Mouse (Mus musculus) adrenal gland, adult 8-10 months (tissue): ENCODE data around the gene Gm10197. TPM values are rescaled to one million over a fixed set of nuclear protein-coding genes. Genes with fewer than 3 reads are reported as not detected.
"Not testable (repeated sequence)": the region's sequence is repeated elsewhere in the genome, so short reads cannot be mapped to it uniquely, and the experiment has no call there.

Source experiments
- DNase-seq: peaks from one replicate; pipeline ENCODE4 v3.0.0; 2022
- total RNA-seq, 4 experiments: library from RNA; stranded (reverse); gene quantifications; 2 replicates each; pipeline ENCODE4 v1.2.4; 2022

The Gm10197 gene
- not detected for total RNA-seq

DNA sequence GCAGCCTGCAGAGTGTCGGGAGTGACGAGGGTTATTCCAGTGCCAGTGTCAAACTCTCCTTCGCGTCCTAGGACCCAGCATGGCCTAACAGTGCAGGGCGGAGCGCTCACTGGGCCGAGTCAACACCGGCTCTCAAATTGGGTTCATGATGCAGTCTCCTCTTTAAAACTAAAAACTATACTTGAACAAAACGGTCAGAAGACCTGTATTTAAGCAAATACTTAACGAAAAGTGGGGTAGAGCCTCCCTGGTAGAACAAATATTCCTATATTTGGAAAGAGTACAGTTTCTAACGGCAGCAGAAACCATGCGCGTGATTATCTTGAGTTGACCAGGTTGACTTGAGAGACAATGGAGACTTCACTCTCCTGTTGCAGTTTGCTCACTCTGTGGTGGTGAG is at the start of gene Gm10197:
Gm10197 (minus strand) TSS at position 101 of the 400 bp plus-strand sequence.
- DNase-seq, result no peak

DNA sequence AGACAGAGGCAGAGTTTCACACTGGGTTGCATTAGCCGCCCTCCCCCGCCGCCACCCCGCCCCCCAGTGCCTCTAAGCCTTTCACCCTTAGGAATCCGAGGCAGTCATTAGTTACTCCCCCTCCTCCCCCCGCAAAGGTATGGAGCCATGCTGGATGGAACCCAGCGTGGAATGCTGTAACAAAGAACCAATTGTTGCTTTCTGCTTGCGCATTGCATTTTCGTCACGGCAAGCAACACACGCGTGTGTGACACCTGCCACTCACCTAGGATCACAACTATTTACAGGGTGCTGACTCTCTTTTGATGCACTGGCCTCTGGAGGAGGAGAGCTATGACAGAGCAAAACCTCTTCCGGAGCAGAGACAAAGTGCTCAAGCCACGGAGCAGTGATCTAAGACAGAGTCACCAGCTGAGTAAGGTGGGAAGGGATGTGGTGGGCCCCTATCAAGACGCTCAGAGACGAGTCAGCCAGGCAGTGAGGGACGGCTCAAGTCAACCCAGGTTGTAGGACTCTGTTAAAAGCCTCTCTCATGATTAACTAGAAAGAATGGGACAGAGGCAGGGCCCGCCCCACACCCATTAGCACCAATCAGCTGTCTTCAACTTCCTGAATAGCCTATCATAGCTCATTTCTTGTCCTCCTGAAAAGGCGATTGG is 49.5 kb upstream of the Gm10197 start:
- DNase-seq, result peak; percentile 74

DNA sequence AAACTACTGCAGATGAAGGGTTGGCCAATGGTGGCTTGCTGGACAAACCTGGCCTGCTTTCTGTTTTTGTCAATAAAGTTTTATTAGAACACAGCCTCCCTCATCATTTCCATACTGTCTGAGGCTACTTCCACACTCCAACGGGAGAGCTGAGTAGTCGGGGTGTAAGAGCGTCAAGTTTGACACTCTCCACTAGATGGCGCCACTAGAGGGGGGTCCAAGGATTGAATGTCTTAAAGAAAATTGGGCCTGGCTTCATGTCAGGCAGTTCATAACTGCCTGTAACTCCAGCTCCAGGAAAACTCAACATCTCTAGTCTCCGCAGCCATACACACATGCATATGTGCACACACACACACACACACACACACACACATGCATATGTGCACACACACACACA is 48.3 kb upstream of the Gm10197 start:
- DNase-seq, result no peak

DNA sequence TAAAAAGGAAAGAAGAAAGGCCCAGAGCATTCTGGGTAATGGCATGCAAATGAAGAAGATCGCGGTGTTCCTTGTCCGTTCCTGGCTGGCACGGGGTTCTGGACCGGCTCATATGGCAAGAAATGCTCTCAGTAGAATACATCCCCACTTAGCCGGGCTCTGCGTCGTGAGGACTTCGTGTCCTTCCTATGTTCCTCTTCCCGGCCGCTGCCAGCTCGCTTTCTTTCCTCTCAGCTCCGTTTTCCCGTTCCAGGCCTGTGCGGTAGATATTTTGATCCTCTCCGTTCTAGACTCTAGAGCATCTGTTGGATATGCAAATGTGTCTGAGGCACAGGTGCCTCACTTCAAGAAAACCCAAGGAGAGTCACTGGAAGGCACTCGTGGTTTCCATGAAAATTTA is 43.6 kb upstream of the Gm10197 start:
- no peak for DNase-seq

DNA sequence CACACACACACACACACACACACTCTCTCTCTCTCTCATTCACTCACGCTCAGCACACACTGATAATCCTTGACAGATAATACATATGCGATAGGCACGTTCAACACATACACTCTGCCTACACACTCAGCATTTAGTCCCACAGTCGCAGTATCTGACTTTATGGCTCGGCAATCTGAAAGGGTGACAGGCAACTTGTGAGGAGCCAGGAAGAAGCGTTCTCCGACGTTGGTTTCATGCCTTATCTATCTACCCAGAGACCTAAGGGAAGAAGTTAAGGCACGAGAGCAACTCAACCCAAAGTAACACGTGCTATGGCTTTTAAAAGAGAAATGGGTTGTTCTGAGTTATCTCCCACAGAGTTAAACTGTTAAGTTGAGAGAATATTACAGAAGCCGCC is 43.1 kb upstream of the Gm10197 start:
- no peak for DNase-seq

DNA sequence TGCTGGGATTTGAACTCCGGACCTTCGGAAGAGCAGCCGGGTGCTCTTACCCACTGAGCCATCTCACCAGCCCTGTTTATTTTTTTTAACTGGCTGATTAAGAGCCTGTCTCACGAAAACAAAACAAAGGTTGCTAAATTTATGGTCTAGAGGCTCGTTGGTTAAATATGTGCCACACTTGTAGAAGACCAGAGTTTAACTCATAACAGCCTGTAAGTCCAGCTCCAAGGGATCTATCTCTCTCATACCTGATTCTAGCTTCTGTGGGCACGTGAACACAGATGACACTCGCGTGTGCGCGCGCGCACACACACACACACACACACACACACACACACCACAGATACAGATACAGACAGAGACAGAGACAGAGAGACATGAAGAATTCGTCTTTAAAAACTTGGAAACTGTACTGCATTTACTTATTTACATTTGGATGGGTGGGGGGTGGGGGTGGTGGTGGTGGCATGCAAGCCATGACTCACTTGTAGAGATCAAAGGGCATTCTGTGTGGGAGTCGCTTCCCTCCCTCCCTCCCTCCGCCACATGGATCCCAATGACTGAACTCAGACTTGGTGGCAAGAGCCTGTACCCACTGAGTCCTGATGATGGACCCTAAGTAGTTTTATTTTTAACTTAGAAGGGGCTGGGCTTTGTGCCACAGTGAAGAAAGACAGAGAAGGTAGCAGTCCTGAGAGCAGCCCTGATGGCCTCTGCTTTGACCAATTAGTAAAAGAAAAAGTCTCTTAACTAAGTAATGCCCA is 42.2 kb upstream of the Gm10197 start:
- DNase-seq, result no peak

DNA sequence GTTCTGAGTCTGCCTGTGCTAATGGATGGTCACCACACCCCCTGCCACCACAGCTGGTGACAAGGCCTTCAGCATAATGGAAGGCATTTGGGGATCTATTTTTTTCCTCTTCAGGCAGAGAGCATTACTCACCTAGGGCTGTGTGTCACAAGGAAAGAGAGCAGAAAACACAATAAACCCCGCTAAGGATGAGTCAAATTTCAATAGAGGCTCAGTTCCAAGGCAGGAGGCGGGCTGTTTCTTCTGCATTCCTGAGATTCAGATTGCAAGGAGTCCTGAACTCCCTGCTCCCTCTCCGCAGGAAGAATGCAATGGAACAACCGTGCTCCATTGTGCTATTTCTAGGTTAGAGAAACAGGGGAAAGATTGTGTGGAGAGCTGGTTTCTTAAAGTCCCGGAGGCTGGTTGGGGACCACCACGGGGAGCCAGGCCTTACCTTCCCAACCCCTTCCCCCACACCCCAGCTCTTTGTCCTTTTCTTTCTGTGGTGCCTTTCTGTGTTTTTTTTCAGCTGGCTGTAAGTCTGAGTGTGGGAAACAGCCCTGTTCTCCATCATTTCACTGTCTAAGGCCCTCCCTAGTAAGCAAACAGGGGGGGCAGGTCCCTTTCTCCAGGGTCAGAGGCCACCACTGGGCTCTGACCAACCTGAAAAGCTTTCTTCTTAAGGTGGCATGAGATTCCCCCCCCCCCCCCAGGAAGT is 40.7 kb upstream of the Gm10197 start:
- no peak for DNase-seq

DNA sequence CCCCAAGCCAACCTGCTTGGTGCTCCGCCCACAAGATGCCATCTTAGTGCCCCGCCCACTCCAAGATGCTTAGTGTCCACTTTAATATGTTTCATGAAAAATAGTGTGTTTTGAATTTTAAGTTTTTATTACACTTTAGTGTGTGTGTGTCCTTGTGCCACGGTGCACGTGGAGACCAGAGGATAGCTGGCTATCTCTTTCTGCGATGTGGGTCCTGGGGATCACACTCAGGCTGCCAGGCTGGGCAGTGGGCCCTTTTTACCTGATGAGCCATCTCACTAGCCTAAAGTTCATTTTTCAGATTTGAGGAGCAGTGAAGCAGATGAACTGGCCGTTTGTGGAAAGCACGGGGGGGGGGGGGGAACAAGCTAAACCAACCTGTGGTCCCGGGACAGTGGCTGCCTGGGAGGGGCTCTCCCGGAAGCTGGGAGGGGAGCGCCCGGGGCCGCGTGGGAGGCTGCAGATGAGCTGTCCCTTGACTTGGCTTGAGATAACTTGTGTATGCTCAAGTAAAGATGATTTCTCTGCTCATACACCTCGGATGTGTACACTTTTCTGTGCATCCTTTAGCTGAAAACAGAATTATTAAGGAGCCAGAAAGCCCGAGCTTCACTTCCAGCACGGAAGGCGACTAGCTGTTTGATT is 38.2 kb upstream of the Gm10197 start:
- DNase-seq, result no peak

DNA sequence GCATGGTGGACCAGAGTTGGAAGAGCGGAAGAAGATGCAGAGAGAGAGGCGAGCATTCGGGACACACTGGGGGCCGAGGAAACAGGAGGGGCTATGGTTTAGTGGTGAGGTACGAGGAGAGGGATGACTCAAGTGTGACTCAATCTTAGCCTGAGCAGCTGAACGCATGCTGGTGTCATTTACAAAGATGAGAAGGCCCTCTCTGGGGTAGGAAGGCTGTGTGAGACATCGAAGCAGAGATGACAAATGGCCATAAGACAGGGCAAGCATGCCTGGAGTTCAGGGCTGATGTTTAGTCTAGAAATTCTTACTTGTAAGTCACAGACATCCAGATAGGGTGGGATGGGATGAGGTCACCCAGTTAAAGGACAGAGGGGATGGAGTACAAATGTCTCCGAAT is 36.8 kb upstream of the Gm10197 start:
- peak; percentile 49 for DNase-seq

DNA sequence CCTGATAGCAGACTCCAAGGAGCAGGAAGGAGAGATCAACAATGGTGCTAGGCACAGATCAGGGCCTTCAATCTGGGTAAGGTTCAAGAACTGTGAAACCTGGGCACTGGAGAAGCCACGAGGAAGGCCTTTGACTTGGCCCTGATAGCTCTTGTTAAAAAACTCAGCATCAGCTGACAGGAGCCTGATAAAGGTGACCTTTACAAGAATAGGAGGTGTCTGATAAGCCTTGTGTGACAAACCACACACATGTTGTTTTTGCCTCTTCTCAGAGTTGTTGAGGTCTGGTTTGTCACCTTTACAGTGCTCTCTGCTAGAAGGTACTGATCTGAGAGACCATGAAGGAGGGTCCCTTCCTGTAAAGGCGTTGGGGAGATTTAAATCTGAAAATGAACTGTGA is 35.8 kb upstream of the Gm10197 start:
- no peak for DNase-seq

DNA sequence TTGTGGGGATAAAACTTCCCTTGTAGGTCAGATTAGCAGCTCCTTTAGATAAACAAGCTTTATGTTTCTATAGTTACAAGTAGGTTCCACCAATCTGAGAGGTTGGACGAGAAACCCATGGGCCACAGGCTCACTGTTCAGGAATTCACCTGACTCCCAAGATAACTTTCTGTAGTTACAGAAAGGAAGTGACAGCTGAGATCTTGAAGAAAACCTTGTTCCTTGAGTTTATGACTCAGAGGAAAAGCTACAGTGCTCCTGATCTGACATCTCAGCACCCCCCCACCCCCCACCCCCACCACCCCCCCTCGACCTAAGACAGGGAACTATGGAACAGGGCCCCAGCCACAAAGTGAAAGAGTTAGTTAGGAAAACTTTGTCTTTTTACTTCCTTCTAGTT is 34.2 kb upstream of the Gm10197 start:
- no peak for DNase-seq

DNA sequence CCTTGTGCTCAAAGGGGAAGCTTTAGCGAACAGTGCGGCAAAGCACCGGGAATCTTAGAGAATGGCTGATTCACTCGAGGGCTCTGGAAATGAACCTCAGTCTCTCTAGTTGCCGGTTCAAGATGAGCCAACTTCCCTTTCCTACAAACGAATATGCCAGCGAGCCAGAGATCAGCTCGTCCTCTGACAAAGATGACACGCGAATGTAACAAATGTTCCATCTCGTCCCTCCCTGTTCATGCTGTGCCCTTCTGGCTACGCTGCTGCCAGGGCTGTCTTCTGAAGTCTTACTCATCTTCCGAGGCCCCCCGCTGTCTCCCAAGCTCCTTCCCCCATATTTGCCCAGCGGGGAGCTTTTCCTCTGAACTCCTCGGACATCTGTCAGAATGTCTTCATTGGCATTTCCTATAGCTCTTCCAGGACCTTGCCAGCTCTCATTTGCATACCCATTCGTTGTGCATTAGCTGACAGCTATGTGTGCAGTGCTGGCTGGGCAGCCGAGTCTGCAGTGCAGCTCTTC is 33.3 kb upstream of the Gm10197 start:
- no peak for DNase-seq

DNA sequence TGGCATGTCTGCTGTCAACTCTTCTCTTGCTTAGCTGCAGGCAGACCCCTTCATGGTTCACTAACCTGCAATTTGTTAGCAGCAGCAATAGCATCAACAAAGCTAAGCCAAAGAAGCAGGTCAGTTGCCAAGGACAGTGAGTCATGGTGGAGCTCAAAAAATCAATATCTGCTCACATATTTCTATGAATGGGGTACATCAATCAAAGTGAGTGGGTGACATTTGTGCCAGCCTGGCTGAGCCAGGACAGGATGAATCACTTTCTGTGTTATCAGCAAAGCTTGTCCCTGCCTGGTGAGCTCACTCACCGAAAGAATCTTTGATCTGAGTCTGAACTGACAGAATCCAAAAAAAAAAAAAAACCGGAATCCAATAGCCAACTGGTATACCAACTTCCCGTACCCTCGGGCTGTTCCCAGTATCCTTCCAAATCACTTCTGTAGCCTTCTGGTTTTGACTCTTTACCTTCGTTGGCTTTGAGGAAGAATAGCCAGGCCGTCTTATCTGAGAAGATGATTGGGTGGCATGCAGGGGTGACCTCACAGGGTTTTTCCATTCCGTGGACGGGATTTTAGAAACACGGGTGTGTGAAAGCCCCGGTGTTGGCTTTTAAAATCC is 32.8 kb upstream of the Gm10197 start:
- peak; percentile 91 for DNase-seq

DNA sequence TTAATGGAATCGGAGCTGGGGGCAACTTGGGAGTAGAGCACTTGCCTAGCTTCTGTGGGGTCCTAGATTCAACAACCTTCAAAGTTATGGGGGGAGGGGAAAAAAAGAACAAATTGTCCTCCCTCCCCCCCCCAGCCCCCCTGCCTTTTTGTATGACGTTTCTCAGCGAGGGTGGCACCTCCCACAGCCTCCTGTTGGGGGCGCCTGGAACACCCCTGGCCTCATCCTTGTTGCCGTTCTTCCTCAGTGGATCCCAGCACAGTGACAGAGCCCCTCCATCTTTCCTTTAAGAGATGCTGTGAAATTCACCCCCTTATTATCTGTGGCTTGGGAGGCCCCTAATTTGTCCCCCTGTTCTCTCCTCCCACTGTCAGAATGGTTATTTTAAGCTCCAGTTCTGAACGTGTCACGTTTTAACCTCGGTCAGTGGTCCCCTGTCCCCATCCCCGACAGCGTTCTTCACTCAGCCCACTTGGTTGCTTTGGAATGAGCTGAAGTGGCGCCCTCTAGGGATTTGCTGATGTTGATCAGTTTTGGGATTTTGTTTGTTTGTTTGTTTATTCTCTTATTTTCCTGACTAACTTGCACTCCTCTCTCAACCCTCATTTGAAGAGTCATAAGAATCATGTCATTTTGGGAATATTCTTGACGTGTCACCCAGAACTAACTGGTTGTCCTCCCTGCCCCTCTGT is 31.3 kb upstream of the Gm10197 start:
- DNase-seq, result no peak

DNA sequence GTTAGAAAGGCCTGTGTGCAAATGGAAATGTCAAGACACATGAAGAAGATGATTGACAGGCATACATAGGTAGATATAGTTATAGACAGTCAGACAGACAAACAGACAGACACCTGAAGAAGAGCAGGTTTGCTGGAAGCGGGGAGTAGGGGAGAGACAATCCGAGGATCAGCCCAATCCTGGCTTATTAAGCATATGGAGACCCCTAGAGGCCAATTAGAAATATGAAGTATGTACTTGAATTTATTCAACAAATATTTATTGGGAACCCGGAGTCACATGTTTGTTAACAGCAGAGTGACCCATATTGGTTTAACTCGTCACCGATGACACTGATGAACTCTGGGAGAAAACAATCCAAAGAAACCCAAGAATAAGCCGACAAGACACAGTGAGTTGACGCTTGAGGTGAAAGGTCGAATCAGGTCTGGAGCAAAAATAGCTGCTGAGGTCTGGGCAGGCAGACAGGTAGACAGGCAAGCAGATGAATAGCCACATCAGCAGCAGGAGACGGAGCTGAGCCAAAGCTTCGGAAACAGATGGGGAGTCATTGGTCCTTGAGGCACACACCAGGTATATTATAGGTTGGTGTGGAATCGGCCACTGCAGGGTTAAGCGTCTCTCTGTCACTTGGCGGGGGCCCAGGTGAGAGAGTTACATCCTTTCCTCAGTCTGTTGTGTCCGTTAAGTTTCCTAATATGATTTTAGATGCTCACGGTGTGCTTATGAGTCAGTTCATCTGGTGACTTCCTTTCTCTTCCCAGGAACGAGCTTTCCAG is 29.0 kb upstream of the Gm10197 start:
- DNase-seq, result no peak

DNA sequence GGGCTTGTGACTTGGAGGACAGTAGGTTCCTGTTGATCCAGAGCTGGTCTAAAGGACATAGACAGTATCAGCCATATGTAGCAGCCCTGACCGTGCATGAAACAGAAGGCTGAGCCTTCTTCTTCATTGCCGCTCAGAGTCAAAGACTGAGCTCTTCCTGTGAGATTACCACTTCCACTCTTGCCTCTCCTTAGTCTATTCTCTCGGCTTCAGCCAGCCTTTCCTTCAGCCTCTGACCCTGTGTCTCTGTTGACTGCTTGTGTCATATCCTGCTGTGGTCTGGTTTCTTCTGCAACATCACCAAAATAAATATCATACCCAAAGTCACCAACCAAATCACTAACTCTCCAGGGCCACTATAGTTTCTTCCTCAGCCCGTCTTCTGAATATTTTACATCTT is 27.6 kb upstream of the Gm10197 start:
- DNase-seq, result no peak

DNA sequence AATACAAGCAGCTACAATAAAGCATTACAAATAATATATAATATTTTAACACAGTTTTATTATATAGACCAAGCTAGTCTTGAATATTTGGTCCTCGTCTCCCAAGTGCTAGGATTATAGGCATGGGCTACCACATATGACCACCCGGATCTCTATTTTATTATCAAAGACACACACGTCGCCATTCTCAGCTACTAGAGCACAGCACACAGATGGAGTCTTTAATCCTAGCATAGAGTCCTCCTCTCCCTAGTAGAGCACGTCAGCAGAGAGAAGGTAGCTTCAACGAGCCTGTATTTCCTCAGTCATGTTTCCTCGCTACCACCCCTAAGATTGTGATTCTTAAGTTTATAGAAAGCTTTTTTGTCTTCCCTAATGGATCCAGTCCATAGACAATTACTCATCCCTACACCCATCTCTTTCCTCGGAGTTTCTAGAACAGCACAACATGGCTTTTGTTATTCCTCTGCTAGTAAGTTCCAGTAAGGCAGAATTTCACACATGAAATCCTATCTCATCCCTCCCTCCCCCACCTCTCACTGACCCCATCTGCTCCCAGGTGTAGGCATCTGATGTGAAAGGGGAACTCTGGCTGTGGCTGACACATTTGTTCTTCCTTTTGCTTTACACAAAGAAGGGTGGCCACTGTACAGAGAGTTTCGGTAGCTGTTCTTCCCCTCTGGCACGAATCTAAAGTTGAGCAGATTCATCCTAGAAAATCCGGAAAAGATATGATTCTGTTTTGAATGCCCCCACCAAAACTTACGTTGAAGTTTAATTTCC is 26.1 kb upstream of the Gm10197 start:
- DNase-seq, result no peak

DNA sequence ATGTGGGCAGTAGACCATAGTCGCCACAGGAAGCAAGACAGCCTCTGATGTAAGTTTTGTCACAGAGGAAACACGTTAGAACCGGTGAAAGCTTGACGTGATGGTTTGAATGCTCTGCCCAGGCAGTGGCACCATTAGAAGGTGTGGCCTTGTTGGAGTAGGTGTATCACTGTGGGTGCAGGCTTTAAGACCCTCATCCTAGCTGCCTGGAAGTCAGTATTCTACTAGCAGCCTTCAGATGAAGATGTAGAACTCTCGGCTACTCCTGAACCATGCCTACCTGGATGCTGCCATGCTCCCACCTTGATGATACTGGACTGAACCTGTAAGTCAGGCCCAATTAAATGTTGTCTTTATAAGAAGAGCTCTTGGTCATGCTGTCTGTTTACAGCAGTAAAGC is 24.2 kb upstream of the Gm10197 start:
- DNase-seq, result not testable (repeated sequence)

DNA sequence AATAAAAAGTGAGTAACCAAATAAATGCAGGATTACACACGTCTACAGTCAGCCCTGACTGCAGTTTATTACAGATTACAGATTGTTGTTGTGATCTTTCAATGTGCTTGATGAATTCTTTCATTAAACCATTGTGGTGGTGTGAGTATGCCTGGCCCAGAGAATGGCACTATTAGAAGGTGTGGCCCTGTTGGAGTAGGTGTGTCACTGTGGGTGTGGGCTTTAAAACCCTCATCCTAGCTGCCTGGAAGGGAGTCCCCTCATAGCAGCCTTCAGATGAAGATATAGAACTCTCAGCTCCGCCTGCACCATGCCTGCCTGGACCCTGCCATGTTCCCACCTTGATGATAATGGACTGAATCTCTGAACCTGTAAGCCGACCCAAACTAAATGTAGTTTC is 23.4 kb upstream of the Gm10197 start:
- DNase-seq, result not testable (repeated sequence)

DNA sequence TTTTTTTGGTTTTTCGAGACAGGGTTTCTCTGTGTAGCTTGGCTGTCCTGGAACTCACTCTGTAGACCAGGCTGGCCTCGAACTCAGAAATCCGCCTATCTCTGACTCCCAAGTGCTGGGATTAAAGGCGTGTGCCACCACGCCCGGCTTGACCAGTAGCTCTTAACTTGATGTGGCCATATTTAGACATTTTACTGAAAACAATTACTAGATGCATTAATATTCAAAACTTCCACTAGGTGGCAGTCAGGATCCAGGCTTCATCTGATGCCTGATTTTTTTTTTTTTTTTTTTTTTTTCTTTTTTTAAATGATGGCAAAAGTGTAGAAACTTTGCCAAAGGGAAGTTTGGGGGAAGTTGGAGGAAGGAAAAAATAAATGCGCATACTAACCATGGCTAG is 23.0 kb upstream of the Gm10197 start:
- no peak for DNase-seq
